Mouse (Mus musculus) heart, embryonic 12.5 days (tissue): ENCODE results near the gene Hoxd3. TPM values are rescaled to one million over a fixed set of nuclear protein-coding genes. Genes with fewer than 3 reads are reported as not detected.

Source experiments
- ATAC-seq: fragments of 200-750 bp; cut with Nextera tagmentation; 2 replicates; pipeline ENCODE4 v1.8.0; 2017; ENCODE audit warnings: moderate TSS enrichment, moderate library complexity; ENCODE audit not compliant: insufficient number of reproducible peaks, low FRiP score
- H3K27ac ChIP-seq: fragments of 300-500 bp; sonication (generic); 2 replicates; pipeline ENCODE4 v1.5.1; 2016; ENCODE audit warnings: mild to moderate bottlenecking, moderate library complexity; ENCODE audit not compliant: poor library complexity, severe bottlenecking
- H3K27me3 ChIP-seq: fragments of 300-500 bp; sonication (generic); replicated peaks from 2 replicates; pipeline ENCODE4 v1.6.1; 2016; ENCODE audit warnings: mild to moderate bottlenecking, moderate library complexity
- H3K36me3 ChIP-seq: fragments of 300-500 bp; sonication (generic); 2 replicates; pipeline ENCODE4 v1.6.1; 2016; ENCODE audit warnings: mild to moderate bottlenecking, moderate library complexity
- H3K4me1 ChIP-seq: fragments of 300-500 bp; sonication (generic); replicated peaks from 2 replicates; pipeline ENCODE4 v1.6.1; 2016; ENCODE audit warnings: mild to moderate bottlenecking
- H3K4me2 ChIP-seq: fragments of 300-500 bp; sonication (generic); 2 replicates; pipeline ENCODE4 v1.6.1; 2016; ENCODE audit warnings: mild to moderate bottlenecking, moderate library complexity
- H3K4me3 ChIP-seq: fragments of 300-500 bp; sonication (generic); 2 replicates; pipeline ENCODE4 v1.5.1; 2016; ENCODE audit warnings: mild to moderate bottlenecking
- H3K9ac ChIP-seq: fragments of 300-500 bp; sonication (generic); 2 replicates; pipeline ENCODE4 v1.6.1; 2016; ENCODE audit warnings: mild to moderate bottlenecking, moderate library complexity
- H3K9me3 ChIP-seq: fragments of 300-500 bp; sonication (generic); replicated peaks from 2 replicates; pipeline ENCODE4 v1.6.1; 2016; ENCODE audit warnings: mild to moderate bottlenecking, moderate library complexity
- WGBS: fragments of 180-500 bp; shearing (Covaris S2); methylation state at CpG from one replicate; pipeline ENCODE4 v1.1.7; 2016; 5-methylcytosine and 5-hydroxymethylcytosine counted together
- polyA plus RNA-seq: library from polyadenylated mRNA; unstranded; fragments of >200 nt; fragmentation: Nextera tagmentation; extraction: Ambion mirVana; gene quantifications from 2 replicates; pipeline ENCODE4 v1.2.1, GENCODE M21; 2016

Gene Hoxd3
- polyA plus RNA-seq, 1 experiment from 2014 or later = 3.1 TPM

DNA sequence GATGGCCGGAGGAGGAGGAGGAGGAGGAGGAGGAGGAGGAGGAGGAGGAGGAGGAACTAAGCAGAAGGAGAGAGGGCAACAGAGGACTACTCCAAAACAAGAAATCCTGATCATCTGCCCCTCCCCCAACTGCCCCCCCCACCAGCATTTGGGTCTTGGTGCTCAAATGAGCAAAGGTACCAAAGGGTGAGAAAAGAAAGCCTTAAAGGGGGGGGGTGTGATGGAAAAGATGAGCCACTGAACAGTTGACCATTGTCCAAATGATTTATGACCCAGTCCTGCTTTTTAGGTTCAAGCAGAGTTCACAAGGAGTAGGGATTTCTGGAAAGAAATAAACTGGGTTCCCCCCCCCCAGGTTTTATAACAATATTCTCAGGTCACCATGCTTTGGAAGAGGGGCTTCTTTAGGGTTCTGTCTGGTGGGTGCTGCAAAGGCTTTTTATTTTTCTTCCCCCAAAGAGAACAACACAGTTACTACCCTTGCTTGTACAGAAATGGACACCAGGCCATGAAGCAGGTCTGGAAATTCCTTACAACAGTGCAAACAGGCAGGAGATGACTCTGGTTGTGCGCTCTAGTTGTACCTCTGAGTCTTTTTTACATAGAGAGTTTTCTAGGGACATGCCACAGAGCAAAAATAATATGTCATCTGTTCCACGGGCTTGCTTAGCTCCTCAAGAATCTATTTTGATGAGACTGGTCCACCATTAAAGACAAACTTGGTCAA lies 29.7 kb downstream of the Hoxd3 start:
- ATAC-seq = no peak
- Histone ChIP-seq H3K4me3 (no peak overlapping the region), H3K9ac (no peak overlapping the region)

DNA sequence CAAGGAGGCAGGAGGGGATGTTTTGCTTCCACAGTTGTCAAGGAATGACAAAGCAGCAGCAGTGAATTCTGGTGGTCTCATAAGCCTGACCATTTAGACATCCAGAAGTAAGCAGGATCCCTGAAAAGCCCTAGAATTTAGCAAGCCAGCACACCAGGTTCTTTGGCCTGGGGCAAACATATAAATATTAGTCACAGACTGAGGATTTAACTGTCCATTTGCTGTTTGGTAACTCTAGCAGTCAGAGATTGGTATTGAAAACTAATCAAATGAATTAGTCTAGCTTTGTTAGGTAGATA lies 30.2 kb downstream of the Hoxd3 start:
- peaks cover 95% of the 10 kb centered on the region for H3K27me3 ChIP-seq
- no peak overlapping the region for H3K4me3 ChIP-seq
- ATAC-seq = no peak

More for the DNA sequence above, 29.7 kb downstream of the Hoxd3 start:
- H3K27ac ChIP-seq = no peak overlapping the region
- no peaks in the 10 kb centered on the region for H3K9me3 ChIP-seq
- H3K27me3 ChIP-seq = peaks cover 95% of the 10 kb centered on the region
- H3K36me3 ChIP-seq = no peaks in the 10 kb centered on the region
- no peak overlapping the region for H3K4me2 ChIP-seq
- H3K4me1 ChIP-seq = no peaks in the 10 kb centered on the region
- WGBS = 45% methylated on average over 2 of the region's 3 CpGs

DNA sequence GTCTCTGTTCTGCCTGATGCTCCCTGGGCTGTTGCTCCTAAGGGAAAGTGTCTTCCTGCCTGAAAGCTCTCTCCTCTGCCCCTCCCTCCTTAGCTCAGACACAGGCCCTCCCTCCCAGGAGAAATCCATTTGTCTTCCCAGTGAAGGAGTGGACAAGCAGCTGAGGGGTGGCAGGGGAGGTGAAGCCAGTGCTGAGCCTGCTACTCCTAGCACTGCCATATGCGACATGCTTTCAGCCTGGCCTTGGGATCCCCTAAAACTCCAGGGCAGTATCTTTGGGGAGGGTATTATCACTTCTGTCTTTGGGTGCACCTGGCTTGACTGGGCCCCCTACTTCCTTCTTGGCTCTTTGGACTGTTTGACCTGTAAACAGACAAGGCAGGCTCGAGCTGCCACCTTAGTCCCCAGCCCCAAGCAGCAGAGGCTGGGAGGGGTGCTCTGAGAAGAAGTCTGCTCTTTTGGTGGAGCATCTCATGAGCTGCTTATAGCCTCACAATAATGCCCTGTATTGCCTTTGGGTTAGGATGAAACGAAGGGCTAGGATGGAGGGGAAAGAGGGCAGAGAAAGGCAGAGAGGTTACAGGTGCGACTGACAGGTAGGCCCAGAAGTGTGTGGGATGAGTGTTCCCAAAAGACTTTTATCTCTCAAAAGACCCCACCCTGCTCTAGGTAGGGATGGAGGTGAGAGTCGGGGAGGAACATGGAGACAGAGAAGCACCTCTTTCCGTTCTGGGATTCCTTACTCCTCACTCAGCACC lies 34.0 kb downstream of the Hoxd3 start:
- no peaks in the 10 kb centered on the region for H3K9me3 ChIP-seq
- H3K4me3 ChIP-seq = no peak overlapping the region
- ATAC-seq = no peak
- 5% methylated on average over 6 of the region's 6 CpGs for WGBS
- H3K27ac ChIP-seq = no peak overlapping the region
- peaks cover 90% of the 10 kb centered on the region for H3K27me3 ChIP-seq
- no peaks in the 10 kb centered on the region for H3K36me3 ChIP-seq
- no peak overlapping the region for H3K4me2 ChIP-seq
- H3K9ac ChIP-seq = no peak overlapping the region
- H3K4me1 ChIP-seq = peaks cover 16% of the 10 kb centered on the region

More for the DNA sequence above, 30.2 kb downstream of the Hoxd3 start:
- Histone ChIP-seq H3K27ac (no peak overlapping the region), H3K9me3 (no peaks in the 10 kb centered on the region), H3K4me2 (no peak overlapping the region), H3K36me3 (no peaks in the 10 kb centered on the region), H3K4me1 (peaks cover 5% of the 10 kb centered on the region; the same call in 1 of the 2 replicates), H3K9ac (no peak overlapping the region)

DNA sequence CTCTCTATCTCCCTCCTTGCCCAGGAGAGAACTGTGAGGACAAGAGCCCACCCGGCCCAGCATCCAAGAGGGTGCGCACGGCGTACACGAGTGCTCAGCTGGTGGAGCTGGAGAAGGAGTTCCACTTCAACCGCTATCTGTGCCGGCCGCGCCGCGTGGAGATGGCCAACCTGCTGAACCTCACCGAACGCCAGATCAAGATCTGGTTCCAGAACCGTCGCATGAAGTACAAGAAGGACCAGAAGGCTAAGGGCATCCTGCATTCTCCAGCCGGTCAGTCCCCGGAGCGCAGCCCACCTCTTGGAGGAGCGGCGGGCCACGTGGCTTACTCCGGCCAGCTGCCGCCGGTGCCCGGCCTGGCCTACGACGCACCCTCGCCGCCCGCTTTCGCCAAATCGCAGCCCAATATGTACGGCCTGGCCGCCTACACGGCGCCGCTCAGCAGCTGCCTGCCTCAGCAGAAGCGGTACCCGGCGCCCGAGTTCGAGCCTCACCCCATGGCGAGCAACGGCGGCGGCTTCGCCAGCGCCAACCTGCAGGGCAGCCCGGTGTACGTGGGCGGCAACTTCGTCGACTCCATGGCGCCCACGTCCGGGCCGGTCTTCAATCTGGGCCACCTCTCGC lies 34.7 kb downstream of the Hoxd3 start:
- H3K4me3 ChIP-seq = peak overlapping the region; percentile 17; the same call in 1 of the 2 replicates
- 3% methylated on average over 58 of the region's 58 CpGs for WGBS
- no peaks in the 10 kb centered on the region for H3K9me3 ChIP-seq
- ATAC-seq = no peak
- no peak overlapping the region for H3K9ac ChIP-seq
- peaks cover 90% of the 10 kb centered on the region for H3K27me3 ChIP-seq
- H3K4me2 ChIP-seq = peak overlapping the region; percentile 14; the same call in 1 of the 2 replicates
- no peaks in the 10 kb centered on the region for H3K36me3 ChIP-seq
- H3K27ac ChIP-seq = no peak overlapping the region
- H3K4me1 ChIP-seq = peaks cover 16% of the 10 kb centered on the region

- WGBS = 1% methylated on average over 24 of the region's 24 CpGs
- Histone ChIP-seq H3K9me3 (no peaks in the 10 kb centered on the region), H3K4me3 (peak overlapping the region; percentile 17; the same call in 1 of the 2 replicates), H3K4me2 (peak overlapping the region; percentile 14; the same call in 1 of the 2 replicates), H3K9ac (no peak overlapping the region), H3K27ac (no peak overlapping the region), H3K27me3 (peaks cover 90% of the 10 kb centered on the region), H3K36me3 (no peaks in the 10 kb centered on the region), H3K4me1 (peaks cover 16% of the 10 kb centered on the region)
- no peak for ATAC-seq
These were observed 35.3 kb downstream of the Hoxd3 start for GRCm38 (mm10) chr2:74747006-74747405.

DNA sequence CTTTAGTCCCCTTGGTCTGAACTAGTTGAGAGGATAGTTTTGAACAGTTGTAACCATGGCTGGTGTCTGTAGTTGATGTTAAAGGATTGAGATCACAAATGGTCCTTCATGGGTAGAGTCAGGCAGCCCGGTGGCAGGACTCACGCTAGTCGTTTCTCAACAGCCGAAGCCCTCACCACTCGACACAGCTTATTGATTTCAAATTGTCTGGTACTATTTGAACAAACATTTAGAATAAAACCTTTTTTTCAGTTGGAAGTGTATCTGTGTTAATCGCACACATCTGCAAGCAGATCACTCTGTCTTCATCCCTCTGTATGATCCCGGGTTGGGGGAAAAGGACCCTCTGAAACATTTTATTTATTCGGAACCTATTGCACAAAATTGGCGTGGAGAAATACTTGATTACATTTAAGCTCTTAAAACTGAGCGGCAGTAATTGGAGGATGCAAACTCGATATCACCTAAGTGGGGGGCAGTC lies 36.0 kb downstream of the Hoxd3 start:
- Histone ChIP-seq H3K9ac (no peak overlapping the region), H3K9me3 (no peaks in the 10 kb centered on the region), H3K4me3 (no peak overlapping the region), H3K4me2 (no peak overlapping the region), H3K27ac (no peak overlapping the region), H3K4me1 (peaks cover 16% of the 10 kb centered on the region), H3K27me3 (peaks cover 93% of the 10 kb centered on the region), H3K36me3 (no peaks in the 10 kb centered on the region)
- ATAC-seq = no peak
- WGBS = 10% methylated on average over 11 of the region's 11 CpGs

- Histone ChIP-seq H3K4me3 (no peak overlapping the region), H3K4me2 (no peak overlapping the region)
These were observed 36.8 kb downstream of the Hoxd3 start for GRCm38 (mm10) chr2:74748436-74748995.

GRCm38 (mm10) chr2:74749337-74750121 lies 37.8 kb downstream of the Hoxd3 start:
- peak overlapping the region; percentile 31 for H3K4me3 ChIP-seq
- under 1% methylated on average over 47 of the region's 47 CpGs for WGBS
- H3K9ac ChIP-seq = no peak overlapping the region
- H3K9me3 ChIP-seq = no peaks in the 10 kb centered on the region
- H3K4me1 ChIP-seq = peaks cover 22% of the 10 kb centered on the region
- H3K4me2 ChIP-seq = peak overlapping the region; percentile 62
- ATAC-seq = peak; percentile 62; the same call in 1 of the 2 replicates
- no peak overlapping the region for H3K27ac ChIP-seq
- peaks cover 94% of the 10 kb centered on the region for H3K27me3 ChIP-seq
- no peaks in the 10 kb centered on the region for H3K36me3 ChIP-seq

More at GRCm38 (mm10) chr2:74748436-74748995, 36.8 kb downstream of the Hoxd3 start:
- H3K36me3 ChIP-seq = no peaks in the 10 kb centered on the region
- peaks cover 22% of the 10 kb centered on the region for H3K4me1 ChIP-seq
- ATAC-seq = no peak
- 11% methylated on average over 9 of the region's 9 CpGs for WGBS
- peaks cover 94% of the 10 kb centered on the region for H3K27me3 ChIP-seq
- no peak overlapping the region for H3K27ac ChIP-seq
- H3K9ac ChIP-seq = no peak overlapping the region
- H3K9me3 ChIP-seq = no peaks in the 10 kb centered on the region

- Histone ChIP-seq H3K9me3 (no peaks in the 10 kb centered on the region), H3K4me1 (peaks cover 22% of the 10 kb centered on the region), H3K4me2 (no peak overlapping the region), H3K9ac (no peak overlapping the region), H3K36me3 (no peaks in the 10 kb centered on the region), H3K27ac (no peak overlapping the region), H3K4me3 (no peak overlapping the region), H3K27me3 (peaks cover 91% of the 10 kb centered on the region)
- WGBS = 33% methylated on average over 5 of the region's 5 CpGs
- no peak for ATAC-seq
These were observed 39.1 kb downstream of the Hoxd3 start for GRCm38 (mm10) chr2:74750731-74751250.

DNA sequence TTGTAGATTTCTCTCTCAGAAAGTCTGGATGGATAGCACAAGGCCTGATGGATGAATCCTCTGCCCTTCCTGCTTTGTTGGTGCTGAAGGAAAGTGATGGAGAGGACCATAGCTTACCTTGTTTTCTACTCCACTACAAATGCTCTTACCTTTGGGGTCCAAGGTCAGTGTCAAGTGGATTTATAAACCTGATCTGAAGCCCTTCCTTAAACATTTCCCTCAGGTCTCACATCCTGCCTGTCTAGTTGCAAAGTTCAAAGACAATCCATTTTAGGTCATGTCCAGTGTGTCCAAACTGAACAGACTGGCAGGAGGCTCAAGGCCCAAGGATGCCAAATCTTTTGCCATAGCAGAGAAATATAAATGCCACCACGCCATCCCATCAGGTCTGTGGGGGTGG lies 40.1 kb downstream of the Hoxd3 start:
- 89% methylated on average over 1 of the region's 1 CpGs for WGBS
- no peak for ATAC-seq
- Histone ChIP-seq H3K4me2 (no peak overlapping the region), H3K27ac (no peak overlapping the region), H3K9me3 (no peaks in the 10 kb centered on the region), H3K4me1 (peaks cover 18% of the 10 kb centered on the region), H3K36me3 (no peaks in the 10 kb centered on the region), H3K9ac (no peak overlapping the region), H3K27me3 (peaks cover 84% of the 10 kb centered on the region), H3K4me3 (no peak overlapping the region)
